Mouse (Mus musculus) olfactory bulb, adult 2 months (tissue): ENCODE results near the gene Vav3.

ENCODE experiments used
- CTCF ChIP-seq: fragments of 200-500 bp; IDR thresholded peaks from 2 replicates; pipeline ENCODE4 v1.5.1; 2012; ENCODE audit warnings: low read depth, mild to moderate bottlenecking, low read length, moderate library complexity; ENCODE audit not compliant: insufficient read depth
- POLR2A ChIP-seq: fragments of 200-500 bp; IDR thresholded peaks from 2 replicates; pipeline ENCODE4 v1.6.1; 2012; ENCODE audit warnings: mild to moderate bottlenecking, low read depth, low read length, moderate library complexity; ENCODE audit not compliant: insufficient read depth

- TF ChIP-seq CTCF (no peak), POLR2A (no peak)
Measured at GRCm38 (mm10) chr3:109361882-109362281, 21.4 kb downstream of the Vav3 start.
